Mouse (Mus musculus) left cerebral cortex, adult 11 months (tissue): ENCODE measurements around the gene Rpl9-ps1.

Experiments
- DNase-seq: peaks from one replicate; pipeline ENCODE4 v3.0.0; 2022; ENCODE audit warnings: low spot score

Gene Rpl9-ps1

DNA sequence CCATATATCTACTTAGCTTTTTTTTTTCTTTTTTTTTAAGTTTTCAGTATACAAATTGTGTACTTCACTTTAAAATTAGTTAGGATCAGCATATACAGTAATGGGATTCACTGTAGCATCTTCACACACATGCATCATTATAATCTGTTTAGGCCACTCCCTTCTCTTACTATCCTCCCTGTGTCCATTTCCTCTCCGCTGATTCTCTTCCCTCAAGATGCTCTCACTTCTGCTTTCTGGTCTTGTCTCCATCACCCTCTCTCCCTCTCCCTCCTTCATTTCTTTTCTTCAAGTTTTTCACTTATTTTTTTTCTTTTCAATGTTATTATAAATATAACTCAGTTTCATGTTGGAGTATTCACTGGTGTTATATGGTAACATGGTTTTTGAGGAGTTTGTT lies 26.4 kb downstream of the Rpl9-ps1 start:
- DNase-seq, result no peak

DNA sequence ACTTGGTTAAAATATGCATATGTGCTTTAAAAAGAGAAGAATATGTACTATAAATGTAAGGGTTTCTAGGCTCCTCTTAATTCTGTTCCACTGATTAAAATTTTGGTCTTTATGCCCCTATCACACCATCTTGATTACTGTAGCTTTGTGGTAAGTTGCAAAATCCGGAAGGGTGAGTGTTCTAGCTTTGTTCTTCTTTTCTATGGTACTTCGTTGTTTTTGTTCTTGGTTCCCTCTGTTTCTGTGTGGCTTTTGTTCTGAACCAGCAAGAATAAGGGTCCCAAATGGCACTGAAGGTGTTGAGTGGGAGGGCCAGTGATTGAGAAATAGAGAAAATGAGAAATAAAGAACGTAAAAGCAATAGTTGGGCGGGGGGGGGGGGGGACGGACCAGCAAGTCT lies 27.2 kb downstream of the Rpl9-ps1 start:
- DNase-seq, result no peak

DNA sequence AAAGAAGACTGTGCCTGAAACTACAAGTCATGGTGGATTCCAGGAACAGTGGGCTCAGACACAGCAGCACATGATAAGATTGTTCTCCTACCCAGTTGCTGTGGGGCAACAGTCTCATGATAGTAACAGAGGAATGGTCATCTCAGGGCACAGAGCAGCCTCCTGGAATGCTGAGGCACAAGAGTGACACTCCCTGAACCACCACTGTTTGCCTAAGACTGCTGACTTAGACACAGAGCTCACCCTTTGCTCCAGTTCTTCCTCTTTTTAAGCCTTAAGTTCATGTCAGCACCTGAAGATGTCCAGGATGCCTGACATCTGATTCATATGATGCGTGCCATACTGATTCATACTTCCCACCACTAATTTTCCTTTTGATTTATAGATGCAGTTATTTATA lies 28.8 kb downstream of the Rpl9-ps1 start:
- no peak for DNase-seq

DNA sequence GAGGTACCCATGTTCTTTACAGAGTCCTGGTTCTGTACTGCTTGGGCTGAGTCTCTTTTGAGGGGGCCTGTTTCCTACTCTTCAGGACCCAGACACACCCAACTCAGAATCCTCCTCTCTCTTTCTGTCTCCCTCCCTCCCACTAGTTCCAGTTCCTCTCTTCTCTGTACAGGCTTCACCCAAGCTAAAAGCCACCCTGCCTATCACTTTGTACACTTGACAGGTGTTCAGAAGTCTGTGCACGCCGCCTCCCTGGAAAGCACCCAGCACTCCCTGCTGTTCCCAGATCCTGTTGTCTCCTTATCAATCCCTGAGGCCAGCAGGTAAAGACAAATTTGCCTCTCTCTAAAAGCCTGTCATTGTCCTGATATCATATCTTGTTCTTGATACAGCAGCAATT lies 34.5 kb downstream of the Rpl9-ps1 start:
- no peak for DNase-seq

DNA sequence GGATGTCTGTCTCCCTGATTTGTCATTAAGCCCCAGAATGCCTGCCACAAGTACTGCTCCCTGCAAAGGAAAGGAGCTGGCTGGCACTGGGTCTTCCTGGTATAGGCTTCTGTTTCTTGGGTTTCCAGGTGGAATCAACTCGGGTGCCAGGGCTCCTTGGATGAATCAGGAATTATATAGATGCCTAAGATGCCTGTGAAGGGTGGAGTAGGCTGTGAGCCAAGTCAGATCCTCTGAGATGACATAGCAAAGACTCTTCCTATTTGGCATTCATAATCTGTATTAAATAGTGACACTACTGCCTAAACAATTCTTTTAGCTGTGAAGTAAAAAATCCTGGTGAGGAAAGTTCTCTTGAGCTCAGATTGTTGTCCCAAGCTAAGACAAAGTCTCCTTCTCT lies 39.0 kb downstream of the Rpl9-ps1 start:
- DNase-seq, result no peak

DNA sequence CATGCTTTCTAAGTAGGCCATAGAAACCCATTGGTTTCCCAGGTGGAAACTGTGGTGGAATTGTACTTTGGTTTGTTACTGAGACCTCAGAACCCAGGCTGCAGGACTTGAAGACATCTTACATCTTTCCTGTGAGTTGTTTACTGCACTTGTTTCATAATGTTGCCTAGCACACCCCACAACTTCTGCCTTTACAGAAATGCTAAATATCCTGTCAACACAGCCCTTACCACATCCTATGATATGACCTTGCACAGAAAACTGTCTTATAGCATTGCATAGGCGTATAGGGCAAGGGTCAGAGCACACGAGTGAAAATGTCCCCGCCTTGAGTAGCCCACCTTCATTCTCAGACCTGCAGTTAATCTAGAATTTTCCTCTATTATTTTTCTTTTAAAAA lies 39.9 kb downstream of the Rpl9-ps1 start:
- no peak for DNase-seq

DNA sequence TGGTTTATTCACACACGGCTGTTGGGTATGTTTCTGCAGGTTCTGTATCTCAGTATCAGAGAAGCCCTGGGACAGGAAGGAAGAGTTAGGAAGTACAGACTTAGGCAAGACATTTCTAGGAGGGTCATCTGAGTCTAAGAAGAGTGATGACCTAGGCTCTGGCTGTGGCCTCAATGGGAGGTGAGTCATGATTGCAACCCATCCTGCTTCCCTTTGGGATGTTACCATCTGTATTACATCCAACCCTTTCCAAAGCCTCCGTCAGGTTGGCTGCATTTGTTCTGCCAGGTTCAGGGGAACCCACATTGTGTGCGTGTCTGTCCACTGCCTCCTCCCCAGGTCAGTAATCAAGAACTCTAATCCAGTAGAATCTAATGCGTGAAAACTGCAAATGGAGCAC lies 40.7 kb downstream of the Rpl9-ps1 start:
- DNase-seq, result no peak

DNA sequence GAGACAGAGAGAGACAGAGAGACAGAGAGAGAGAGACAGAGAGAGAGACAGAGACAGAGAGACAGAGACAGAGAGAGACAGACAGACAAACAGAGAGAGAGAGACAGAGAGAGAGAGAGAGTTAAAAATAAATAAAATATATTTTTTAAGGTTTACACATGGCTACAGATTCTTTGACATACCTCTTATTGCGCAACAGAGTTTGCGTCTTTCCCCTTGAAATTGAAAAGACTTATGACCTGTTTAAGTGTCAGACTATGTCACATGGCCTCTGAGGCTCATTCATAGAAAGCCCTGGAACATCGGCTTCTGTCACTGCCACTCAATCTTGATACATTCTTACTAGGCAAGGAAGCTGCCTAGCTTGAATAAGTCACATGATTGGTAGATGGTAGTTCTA lies 42.0 kb downstream of the Rpl9-ps1 start:
- DNase-seq, result no peak

DNA sequence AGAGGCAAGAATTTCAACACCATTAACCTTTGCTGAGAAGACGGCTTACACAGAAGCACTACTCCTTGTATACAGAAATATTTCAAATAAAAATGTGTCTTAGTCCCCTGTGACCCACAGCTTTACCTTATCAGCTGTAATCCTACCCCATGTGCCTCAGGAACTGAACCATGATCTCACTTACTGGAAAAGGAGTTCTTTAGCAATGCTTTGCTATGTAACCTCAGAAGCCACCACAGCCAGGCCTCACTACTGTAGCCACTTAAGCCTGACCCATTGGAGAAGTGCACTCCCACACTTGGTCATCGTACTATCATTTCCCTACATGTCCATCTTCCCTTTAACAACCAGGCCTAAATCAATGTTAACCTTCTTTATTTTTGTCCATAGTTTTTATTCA lies 44.8 kb downstream of the Rpl9-ps1 start:
- no peak for DNase-seq

DNA sequence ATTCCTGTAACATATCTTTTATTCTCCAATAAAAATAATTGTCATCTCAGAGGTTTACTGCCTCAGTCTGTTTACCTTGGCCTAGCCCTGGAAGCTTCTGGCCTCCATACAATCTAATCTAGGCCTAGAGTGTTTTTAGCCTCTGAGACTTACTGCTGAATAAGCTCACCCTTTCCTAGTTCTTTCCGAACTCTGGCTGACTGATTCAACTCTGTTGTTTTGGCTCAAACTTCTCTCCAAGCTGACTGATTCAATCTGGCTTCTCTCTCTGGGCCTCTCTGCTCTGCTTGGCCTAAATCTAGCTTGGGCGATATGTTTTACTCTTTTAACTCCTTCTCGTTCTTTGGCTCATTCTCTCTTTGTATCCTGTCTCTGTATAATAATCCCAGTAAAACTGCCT lies 46.4 kb downstream of the Rpl9-ps1 start:
- no peak for DNase-seq

DNA sequence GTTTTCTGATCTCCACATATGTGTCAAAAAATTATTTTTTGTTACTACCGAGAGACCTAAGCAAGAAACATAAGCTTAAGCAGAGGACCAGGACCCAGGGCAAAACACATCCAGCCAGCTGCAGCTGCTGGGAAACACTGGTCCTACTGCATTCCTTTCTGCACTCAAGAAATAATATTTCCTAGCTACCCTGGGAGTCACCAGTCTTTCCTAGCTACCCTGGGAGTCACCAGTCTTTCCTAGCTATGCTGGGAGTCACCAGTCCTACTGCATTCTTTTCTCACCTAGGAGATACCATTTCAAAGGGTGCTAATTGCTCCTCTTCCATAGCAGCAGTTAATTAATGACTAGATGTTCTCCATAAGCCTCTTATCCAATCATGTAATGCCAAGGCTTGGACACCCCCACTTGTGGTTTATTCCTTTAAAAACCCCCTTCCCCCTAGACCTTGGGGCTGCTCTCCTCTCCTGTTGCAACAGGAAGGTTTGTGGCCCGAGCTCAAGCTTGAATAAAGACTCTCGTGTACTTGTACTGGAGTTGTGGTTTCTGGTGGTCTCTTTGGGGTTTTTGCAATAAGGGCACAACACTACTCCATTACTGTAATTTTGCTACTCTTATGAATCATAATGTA lies 47.1 kb downstream of the Rpl9-ps1 start:
- no peak for DNase-seq

DNA sequence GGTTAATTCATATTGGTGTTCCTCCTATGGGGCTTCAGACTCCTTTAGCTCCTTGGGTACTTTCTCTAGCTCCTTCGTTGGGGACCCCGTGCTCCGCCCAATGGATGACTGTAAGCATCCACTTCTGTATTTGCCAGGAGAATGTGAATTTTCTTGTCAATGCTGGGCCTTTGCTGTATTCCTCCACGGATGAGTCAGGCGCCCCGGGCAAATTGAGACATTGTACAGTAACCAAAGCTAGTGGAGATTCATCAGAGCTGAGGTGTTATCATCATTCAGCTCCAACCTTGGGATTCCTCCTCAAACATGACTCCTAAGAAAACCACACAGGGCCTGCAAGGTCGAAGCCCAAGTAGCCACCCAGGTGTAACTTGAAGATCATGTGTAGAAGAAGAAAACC lies 47.6 kb downstream of the Rpl9-ps1 start:
- no peak for DNase-seq

DNA sequence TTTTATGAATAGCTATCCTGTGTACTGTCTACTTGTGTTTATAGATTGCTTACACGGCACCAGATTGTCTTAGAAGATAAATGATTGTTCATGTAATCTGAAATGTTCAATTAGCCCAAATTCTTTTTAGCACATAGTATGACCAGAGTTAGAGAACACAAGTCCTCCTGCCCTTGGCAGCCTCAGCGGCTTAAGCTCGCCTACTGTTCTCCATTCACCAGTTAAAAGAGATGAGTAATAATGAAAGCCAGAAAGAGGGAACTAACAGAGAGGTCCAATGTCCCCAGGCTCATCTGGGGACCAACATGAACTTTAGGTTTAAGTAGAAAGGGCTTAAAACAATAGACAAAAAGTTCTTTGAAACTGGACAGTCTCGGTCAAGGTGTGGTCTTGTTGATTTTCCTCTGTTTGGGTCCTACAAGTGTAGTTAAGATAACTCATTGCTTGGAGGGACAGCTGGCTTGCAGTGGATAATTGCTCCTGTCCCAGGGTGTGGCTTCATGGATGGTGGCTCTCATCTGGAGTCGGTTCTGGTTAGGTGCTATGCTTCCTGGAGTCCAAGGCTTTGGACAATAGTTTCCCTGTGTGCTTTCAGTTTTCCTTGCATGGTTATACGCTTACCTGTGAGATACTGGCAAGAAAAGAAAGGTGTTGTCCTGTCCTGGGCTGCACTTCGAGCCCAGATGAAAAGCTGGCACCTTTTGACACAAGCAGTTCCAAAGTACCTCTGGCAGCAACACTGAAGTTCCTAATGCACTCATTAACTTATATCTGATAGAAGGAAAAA lies 49.6 kb downstream of the Rpl9-ps1 start:
- DNase-seq, result no peak
